Mouse (Mus musculus): ENCODE results near the gene Snrk.
A peak's percentile ranks its signal among the peaks of the same experiment; 100 is the strongest.

Gene Snrk

DNA sequence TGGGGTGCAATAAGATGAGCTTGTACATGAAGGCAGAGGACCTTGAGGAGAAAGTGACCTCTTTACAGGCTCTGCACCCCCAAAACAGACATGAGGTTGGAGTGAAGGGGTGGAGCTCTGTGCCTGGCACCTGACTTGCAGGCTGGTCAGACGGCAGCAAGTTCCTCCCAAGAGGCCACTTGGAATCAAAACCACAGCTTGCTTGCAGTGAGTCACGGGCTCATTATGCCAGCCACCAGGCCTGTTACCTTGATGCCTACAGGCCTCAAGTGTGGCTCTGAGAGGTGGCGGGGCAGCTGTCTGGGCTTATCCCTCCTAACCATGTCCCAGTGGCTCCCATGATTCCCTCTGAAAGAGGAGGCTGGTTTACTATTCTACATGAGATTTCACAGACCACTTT is 63.0 kb downstream of the Snrk start:
- no peak for DNase-seq (ENCODE audit: low spot score in 2 of 2)

DNA sequence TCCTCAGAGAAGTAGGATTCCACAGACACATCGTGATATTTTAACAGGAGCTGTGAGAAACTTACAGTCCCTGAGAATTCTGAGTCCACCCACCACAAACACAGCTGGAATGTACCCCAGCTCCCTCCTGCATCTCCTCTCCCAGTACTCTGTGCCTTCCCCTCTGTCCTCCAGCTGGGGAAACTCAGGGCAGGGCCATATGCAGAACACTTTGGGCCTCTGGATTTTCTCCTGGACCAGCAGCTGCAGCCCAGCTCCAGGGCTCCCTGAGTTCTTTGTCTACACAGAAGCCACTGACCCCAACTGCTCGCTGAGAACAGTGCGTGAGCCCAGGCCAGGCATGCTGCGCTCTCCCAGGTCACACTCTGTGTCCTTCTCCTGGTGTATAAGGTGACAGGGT is 66.0 kb downstream of the Snrk start:
- DNase-seq (ENCODE audit: low spot score in 2 of 2) = no peak

DNA sequence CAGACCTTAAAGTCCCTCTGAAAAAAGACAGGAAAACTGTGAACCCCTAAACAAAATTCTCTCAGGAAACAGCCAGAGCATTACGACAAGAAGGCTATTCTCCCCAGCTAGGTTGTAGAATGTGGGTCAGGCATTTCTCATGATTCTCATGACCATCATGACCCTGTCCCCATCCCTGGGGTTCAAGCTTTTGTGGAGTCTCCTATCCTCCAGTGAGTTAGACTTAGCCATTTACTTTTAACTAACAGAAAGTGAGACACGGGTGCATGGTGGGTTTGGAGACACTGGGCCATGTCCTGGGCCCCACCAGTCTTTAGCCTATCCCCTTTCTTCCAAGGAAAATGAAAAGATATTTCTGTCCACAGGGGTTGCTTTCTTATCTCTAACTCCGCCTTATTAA is 67.3 kb downstream of the Snrk start:
- no peak for DNase-seq (ENCODE audit: low spot score in 2 of 2)

DNA sequence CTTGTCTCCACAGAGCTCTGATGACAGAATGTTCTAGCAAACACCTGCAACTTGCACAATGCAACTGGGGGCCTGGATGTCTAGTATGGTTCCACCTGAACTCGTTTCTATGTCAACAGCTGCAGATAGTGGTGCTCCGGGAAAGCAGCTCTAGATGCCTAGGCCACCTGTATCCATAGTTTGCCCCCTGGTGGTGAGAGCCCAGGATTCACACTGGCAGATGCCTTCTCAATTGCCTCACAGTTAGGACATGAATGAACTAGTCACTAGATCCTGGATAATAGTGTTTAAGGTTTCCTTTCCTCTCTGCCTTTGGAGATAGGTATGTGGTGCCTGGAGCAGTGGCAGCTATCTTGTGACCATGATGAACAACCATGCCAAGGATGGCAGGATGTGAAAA is 68.0 kb downstream of the Snrk start:
- DNase-seq (ENCODE audit: low spot score in 2 of 2) = peak; percentile 48 to 81

DNA sequence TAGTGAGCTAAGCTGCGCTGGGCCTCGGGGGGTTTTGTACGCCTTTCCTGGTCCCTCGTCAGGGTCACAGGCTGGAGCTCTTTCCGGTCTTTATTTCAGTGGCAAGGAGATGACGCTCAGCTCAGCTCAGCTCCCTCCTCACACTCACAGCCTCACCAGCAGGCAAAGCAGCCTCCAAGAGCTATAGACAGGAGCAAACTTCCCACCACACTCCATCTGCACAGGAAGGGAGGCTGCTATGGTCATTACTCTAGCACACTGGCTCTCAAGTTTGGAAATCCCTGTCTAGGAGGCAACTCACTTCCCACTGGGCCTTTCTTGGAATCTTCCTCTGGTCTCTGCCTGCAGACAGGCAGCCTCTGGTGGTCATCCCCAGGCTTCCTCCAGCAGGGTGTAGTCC is 68.9 kb downstream of the Snrk start:
- no peak for DNase-seq (ENCODE audit: low spot score in 2 of 2)

DNA sequence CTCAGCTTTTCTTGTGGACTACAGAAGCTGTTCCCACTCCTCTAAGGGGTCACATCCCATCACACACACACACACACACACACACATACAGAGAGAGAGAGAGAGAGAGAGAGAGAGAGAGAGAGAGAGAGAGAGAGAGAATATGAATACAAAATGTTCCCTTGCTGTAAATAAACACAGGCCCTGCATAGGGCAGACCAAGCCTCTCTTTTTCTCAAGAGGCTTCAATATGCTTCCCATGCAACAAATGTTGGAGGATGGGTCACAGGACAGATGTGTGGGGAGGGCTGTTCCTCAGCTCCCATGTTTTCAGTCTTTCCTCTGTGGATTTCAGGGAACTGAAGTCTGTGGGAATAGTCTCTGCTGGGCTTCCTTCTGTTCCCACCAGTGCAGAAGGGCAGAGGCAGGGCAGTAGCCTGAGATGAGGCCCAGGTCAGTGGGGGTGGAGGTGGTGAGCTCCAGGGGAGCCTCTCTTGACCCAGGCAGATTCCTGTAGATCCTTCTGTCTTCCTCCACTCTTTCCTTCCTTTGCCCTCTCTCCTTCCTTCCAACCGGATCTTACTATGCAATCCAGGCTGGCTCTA is 69.7 kb downstream of the Snrk start:
- no peak for DNase-seq (ENCODE audit: low spot score in 2 of 2)

DNA sequence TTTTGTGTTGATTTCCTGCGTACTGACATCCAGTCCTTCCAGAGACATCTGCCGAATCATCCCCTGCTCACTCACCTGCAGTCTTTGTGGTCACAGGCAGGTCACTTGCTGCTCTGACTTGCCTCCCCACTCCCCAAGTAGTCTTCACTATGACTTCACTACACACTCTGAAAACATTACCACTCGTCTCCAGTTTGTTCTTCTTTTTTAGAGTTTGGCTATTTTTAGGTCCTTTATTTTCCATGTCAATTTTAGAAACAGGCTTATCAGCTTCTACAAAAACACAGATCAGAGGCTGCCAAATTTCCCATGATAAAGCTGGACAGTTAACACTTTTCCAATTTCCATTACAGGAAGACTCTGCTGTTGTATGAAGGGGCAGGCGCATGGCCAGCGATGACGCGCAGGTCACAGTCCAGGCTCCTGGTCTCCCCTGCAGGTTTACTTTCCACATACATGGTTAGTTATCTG is 70.4 kb downstream of the Snrk start:
- DNase-seq (ENCODE audit: low spot score in 2 of 2) = no peak

DNA sequence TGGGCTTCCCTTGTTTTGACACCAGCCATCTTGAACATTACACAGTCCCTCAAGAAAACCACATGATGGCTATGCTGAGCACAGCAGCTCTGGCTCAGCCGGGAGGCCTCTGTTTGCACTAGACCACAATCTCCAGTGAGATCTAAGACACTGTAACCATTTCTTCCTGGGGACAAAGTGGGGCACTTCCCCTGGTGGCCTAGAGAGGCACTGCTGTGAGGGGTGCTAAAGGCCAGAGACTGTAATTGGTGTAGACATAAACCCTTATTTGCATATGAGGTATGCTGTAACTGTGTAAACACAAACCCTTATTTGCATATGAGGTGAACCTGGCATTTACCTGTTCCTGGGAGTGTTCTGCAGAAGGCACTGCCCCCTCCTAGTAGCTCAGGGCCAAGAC is 71.7 kb downstream of the Snrk start:
- DNase-seq (ENCODE audit: low spot score in 2 of 2) = no peak

DNA sequence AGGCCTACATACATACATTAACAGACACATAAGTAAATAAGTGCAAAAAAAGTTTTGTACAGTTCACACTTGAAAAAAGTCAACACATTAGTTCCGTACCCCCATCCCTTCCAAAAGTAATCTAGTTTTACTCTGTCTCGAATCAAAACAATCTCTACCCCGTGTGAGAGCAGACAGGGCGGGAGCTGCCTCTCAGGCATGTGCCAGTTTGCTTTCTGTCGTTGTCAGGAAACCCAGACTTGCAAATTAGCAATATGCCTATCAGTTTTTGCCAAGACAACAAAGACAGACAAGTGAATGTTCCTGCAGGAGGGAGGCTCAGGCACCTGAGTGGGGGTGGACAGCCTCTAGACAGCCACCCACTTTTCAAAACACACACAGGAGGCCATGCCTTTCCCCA is 76.3 kb downstream of the Snrk start:
- no peak for DNase-seq (ENCODE audit: low spot score in 2 of 2)

DNA sequence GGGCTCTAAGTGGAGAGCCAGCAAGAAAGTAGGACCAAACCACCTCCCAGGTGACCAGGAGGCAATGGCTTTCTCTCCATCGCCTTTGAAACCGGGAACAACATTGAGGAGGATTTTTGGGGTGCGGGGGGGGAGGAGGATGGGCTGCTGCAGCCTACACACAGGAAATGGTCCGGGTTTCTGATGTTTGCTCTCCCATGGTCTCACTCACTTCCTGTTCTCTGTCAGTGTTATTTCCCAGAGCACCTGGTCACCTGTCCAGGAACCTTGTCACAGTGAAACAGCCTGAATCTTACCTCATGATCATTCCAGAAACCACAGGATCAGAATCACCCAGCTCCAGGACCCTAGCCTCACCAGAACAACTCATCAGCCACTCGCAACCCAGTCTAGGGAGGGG is 76.8 kb downstream of the Snrk start:
- no peak for DNase-seq (ENCODE audit: low spot score in 2 of 2)

DNA sequence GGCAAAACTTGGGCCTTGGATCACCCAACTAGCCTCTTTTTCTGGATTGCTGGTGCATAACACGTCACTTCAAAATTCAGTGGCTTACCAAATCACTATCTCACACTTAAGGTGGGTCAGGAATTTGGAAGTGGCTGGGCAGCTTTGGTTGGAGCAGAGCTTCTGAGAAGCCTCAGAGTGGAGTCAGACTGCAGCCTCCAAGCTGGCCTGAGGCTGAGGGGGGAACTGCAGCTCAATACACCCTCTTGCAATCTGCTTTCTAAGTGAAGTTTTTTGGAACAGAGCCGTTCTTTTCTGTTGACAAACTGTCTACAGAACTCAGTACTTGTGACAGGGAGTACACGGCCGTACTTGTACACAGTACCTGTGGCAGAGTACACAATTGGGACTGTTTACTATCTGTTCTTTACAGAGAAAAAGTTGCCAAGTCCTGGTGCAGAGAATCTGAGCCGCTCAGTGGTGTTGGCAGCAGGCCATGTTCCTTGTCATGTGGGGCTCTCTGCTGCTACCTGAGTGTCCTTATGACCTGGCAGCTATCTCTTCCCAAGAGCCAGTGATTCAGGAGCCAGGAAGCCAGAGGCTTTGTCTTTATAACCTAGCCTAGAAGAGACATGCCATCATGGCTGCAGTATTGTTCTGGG is 78.1 kb downstream of the Snrk start:
- no peak for DNase-seq (ENCODE audit: low spot score in 2 of 2)

DNA sequence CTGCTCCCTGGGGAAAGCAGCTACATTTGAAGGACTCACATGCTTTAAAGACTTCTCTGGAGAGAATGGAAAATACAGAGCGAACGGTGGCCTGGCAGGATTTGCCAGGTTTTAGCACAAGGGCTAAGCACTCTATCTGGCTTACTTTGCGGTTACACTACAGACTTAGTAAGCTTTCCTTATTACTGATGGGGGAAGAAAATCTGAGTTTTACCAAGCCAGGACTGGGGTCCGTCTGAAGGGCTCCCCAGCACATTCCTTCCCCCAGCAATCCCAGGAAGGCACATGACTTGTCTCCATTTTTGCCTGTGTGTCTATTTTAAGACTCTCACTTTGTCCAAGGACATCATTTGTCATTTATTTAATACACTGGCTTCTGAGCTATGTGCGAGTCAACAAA is 80.0 kb downstream of the Snrk start:
- no peak for DNase-seq (ENCODE audit: low spot score in 2 of 2)

DNA sequence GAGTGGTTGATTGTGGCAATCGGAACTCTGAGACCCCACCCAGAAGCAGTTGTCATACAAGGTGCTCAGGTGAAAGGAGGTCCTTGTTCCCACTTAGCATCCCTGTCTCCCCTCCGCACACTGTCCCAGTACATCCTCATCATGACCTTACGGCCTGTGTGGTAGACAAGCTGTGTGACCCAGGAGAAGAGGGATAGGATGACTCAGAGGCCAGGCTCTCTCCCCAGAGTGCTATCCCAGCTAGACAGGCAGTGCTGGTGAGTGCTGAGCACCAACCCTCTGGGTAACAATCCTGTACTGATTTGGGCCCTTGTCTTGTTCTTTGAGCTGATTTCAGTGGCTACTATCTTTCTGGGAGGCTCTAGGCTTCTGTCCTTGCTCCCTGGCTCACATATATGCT is 81.6 kb downstream of the Snrk start:
- no peak for DNase-seq (ENCODE audit: low spot score in 2 of 2)

DNA sequence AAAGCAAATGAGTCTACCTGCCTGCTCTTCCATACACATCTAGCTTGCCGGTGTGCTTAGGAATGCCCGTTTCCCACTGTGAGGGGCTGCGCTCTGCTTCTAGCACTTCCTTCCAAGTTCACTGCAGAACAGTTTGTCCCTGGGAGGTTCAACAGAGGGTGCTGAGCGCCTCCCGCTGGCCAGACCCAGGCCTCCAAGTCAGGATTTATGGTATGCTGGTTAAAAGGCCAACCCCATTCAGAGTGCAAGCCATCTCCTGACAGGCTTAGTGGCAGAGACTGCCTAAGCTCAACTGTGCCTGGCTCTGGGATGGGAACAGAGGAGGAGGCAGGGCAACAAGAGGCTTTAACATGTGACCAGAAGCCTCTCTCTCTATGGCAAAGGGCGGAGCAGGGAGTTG is 82.2 kb downstream of the Snrk start:
- peak in 1 of 2 experiments; percentile 56 for DNase-seq (ENCODE audit: low spot score in 2 of 2)

DNA sequence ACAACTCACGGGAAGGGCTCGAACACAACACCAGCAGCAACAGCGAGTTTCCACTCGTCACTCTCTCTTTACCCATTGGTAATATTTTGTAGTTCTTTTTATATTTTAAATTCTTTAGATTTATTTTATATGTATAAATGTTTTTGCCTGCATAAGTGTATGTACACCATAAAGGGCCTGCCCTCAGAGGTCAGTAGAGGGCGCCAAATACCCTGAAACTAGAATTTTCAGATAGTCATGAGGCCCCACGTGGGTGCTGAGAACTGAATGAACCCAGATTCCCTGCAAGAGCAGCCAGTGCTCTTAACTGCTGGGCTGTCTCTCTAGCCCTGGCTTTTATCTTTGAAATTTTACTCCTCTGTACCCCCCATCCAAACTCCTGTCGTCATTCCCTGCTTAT is 87.4 kb downstream of the Snrk start:
- DNase-seq (ENCODE audit: low spot score in 2 of 2) = no peak

DNA sequence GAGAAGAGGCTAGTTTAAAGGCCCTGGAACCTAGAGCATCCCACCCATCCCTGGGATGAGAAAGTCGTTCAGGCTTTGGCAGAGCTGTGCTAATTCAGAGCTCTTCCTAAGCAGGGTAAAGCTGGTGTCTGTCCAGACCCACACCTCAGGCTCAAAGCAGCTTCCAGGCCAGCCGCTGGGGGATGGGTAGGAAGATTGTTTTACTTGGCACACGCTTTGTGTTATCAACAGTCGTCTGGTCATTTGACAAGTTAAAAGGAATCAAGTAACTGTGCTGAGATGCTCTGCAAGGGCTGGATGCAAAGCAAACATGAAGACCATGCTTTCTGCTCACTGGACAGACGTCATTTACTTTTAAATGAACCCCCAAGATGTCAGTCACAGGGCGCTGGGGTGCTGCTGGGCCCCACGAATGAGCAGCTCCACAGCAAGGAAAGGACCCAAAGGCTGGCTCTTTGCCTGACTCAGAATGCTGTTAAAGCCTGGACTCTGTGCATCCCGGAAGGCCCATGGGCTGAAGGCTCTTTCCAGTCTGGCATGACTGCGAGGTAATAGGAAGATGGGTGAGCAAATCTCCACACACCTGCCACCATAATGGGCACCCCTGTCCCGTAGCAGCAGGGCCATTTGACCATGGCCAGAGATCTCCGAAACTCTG is 88.6 kb downstream of the Snrk start:
- DNase-seq (ENCODE audit: low spot score in 2 of 2) = no peak

DNA sequence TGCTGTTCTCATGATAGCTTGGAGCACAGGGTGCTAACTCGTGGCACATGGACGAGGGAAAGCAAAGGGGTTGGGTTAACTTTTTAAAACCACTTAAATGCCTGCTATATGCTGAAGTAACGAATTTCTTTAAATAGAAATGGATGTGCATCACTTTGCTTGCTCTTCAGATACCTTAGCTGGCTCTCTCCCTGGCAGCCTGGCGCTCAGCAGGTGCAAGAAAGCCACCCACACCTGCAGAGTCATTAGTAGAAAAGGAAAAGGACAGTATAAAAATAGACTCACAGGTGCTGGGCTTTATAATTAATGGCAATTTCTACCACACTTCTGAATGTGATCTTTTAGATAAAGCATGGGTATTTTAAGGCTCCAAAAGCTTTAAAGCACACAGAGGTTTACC is 91.2 kb downstream of the Snrk start:
- peak in 1 of 2 experiments; percentile 23 for DNase-seq (ENCODE audit: low spot score in 2 of 2)

DNA sequence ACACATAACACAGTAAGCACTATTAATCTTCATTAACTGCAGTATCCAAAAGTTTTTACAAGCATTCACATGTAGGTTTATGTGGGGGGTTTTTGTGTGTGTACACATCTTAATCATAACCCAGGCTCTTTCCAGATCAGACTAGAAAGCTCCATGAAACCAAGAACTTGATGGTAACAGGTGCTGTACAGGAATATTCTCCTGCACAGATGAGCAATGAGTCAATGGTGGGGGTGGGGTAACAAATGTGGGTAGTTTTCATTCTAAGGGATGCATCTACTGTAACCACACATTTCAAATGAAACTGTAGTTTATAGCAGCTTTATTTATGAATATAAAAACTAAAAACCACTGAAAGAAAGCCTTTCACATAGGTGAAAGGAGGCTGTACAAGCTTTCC is 98.1 kb downstream of the Snrk start:
- no peak for DNase-seq (ENCODE audit: low spot score in 2 of 2)

DNA sequence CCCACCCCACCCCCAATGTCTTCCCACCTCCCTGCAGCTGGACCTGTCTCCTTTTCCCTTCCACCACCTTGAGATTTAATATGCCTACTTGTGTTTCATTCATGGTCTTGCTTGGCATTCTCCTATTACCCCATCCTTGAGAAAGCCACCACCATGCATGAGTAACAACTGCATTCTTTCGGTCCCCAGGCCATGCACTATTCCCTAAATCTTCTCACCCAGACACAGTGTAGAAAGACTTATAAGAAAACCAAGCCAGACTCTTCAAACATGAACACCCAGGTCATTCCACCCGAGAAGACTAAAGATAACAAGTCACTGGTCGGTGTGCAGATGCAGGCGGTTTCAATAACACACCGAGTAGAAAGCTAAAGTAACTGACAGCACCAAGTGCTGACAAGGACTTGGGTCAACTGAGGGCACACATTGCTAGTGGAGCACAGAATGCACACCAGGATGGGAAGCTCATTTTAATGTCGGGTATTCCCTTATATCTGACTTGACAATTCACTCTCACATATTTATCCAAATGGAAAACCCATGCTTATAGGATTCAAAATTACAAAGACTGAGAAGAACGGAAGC is 100.0 kb downstream of the Snrk start:
- DNase-seq (ENCODE audit: low spot score in 2 of 2) = no peak

All from left cerebral cortex, adult 9 months (tissue).